Mouse (Mus musculus) kidney, postnatal 4 days (tissue): ENCODE data around the gene Kcnn1.

Experiments used
- DNase-seq, 2 experiments: peaks; one replicate each; pipeline ENCODE4 v3.0.0; 2021; ENCODE audit warnings: mixed read lengths in 2 of 2

Gene Kcnn1

DNA sequence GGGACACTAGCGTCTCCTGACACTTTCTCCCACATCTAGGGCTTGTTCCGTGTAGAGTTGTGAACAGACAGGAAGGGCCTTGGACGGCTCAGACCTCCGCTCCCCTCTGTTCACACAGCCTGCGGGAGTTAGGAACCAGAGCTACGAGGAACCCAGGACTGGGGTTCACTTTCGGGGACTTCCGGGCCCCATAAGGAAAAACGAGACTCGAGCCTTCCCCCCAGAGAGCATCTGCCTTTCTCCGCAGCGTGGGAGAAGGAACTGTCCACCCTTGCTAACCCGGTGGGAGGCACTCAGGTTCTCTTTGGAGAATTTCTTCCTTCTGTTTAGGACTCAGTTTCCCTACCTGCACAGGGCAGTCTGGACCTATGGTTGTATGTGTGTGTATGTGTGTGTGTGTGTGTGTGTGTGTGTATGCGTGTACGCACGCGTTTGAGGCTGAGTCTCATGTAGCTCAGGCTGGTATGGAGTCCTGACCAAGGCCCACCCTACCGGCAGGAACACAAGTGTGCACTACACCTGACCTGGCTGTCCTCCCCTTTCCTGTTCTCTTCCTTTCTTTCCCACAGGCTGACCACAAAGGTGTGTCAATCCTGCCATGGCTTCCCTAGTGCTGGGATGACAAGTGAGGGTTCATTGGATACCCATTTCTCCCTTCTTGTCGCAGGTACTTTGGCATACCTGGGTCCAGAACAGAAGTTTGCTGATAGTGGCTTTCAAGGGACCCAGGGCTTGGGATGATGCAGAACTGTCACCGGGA is 30.0 kb upstream of the Kcnn1 start:
- no peak for DNase-seq

DNA sequence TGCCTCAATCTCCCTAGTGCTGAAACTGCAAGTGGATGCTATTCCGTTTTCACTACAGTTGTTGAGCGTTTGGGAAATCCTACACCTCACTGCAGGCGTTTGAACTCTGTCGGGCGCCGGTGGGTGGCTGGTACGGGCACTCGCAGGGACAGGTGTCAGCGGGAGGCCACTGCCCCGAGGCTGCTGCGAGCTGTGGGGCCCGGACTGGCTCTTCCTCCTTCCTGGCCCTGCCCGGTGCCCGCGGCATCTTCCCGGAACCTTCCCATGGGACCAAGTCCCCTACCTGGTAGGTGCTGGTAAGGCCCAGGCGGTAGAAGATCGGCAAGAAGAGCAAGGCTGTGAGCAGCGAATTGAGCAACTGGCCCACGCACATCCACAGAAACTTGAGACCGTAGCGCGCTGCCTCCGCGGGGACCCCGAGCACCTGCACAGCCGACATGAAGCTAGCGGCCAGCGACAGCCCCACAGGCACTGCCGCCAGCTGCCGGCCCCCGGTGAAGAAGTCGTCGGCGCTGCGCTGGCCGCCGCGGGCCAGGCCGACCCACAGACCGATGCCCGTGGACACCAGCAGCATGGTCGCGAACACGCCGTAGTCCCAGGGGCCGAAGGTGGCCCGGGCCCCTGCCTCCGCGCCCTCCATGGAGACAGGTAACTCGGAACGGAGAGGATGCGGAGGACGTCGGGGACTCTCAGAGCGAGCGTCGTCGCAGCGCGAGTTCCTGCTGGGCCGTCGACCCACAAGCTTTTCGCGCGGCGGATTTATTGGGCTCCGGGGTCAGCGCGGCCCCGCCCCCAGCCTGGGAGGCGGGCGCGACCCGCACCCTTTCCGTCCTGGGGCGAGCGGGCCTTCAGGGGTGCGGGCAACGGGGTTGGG is 29.2 kb upstream of the Kcnn1 start, which contains the start of gene Slc5a5:
Gene Slc5a5, minus strand, starts transcription at position 736 of the 874 bp plus-strand sequence.
- peak in 1 of 2 experiments; percentile 32 for DNase-seq

DNA sequence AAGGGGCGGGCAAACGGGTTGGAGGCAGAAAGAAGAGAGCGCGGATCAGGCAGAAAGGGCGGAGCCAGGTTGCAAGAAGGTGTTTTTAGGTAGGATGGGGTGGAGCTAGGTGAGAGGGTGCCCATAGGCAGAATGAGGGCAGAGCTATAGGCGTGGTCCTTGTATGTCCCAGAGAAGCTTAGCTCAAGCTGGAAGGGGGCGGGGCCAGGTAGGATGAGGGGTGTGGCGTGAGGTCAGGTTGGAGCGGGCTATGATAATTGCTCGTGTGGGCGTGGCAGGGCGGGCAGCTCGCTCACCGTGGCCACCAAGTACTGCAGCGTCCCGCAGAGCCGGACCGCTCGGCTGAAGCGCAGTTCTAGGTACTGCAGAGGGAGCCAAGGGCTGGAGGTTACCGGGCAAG is 28.3 kb upstream of the Kcnn1 start:
- DNase-seq = peak; percentile 76 to 85

DNA sequence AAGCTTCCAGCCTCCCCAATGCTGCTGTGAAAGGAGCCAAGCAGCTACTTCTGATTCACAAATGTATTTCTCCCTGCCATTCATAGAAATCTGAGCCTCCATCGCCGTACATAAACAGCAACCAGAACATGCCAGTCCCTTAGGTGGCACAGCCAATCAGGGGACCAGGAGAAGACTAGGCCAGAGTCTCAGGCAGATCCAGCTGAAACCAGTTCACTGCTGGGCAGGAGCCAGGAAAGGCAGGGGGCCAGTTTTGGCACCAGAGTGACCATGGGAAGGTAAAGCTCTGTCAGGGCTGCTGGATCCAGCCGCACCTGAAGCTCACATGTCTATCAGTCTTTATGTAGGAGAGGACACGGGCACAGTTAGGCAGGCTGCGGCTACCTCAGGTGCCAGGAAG is 27.6 kb upstream of the Kcnn1 start:
- DNase-seq = peak in 1 of 2 experiments; percentile 42

DNA sequence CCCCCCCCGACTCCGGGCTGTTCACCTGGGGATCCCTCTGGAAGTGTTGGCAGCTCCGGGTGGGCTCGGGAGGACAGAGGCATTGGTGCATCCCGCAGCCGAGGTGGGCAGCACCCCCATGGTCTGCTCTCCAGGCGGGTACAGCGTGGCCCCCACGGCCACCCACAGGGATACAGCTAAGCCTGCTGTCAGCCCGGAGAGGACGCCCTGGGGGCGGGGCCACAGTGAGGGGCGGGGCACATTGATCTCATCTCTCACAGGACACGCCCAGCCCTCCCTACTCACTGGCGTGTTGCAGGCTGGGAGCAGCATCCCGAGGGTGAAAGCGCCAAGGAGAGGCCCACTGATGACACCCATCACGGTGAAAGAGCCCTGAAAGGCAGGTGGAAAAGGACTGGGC is 24.6 kb upstream of the Kcnn1 start:
- peak; percentile 59 to 71 for DNase-seq

DNA sequence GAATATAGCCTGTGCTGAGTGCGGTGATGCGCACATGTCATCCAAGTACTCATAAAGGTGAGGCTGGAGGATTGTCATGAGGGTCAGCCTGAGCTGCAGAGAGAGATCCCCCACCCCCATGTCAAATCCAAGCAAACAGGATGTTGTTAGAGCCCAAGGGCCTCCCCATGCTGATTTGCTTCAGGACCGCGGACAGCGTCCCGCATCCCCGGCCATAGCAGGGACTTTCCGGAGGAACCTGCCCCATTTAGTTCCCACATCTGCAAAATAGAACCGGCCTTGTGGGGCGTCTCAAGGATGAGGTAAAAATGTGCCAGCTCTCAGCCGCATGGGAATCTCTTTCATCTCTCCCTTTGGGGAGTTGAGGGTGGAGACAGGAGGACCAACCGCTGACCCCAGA is 22.6 kb upstream of the Kcnn1 start:
- peak; percentile 81 for DNase-seq

DNA sequence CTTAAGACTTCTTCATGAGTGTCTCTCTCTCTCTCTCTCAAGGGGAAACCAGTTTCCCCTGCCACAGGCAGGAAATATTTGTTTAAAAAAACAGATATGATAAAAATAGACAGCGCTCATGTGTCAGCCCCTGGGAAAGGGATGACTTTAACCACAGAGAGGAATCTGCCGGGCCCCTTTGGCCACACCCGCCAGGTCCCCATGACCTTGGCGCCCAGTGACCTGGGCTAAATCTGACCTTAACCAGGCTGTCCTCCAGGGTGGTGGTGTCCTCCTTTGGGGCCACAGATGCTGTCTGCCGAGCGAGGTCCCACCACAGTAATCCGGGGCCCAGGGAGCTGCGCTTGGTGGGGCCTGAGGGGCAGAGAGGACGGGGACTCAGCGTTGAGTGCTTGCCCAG is 21.6 kb upstream of the Kcnn1 start:
- no peak for DNase-seq

DNA sequence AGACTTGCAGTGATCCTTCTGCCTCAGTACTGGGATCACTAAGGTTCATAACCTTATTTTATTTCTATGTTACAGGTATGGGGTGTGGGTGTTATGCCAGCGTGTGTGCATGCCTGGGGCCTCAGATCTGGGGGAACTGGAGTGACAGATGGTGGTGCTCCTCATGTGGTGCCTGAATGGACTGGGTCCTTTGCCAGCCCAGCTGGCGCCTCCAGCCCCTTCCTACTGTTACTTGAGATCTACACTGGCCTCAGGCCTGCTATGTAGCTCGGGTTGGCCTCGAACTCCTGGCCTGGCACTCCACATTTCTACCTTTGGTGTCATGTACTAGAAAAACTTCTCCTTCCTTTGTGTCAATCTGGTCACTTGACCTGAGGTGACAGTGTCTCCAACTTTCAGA is 21.1 kb upstream of the Kcnn1 start:
- DNase-seq = no peak

DNA sequence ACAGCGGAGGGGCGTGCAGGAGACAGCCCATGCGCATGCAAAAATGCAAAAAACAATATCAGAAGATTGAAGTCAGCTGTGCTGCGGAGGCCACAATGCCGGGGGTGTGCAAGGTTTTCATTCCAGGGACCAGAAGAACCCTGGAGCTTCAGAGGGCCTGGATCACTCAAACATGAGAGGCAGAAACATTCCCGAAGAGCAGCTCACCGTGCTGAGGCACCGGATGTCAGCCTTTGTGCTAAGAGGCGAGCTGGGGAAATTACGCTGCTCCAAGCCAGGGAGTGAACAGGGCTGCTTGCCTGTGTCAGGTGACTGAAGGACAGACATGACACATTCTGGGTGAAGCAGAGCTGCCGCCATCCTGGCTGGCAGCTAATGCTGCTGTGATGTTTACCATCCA is 17.5 kb upstream of the Kcnn1 start:
- peak in 1 of 2 experiments; percentile 34 for DNase-seq

DNA sequence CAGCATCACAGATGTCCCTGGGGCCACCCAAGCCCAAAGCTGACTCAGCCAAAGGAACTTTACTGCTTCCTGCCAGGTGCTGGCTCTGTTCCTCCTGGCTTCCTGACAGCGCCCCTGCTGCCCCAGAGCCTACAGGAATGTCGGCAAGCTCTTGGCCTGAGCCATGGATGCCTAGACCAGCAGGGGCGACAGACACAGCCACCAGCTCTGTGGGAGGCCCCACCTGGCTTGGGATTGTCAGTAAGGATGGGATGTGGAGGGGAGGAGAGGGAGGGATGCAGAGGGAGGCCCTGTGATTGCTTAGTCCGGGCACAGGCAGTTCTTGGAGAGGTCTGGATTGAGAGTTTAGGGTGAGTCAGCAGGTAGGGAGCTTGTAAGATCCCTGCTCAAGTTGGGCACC is 17.1 kb upstream of the Kcnn1 start:
- peak in 1 of 2 experiments; percentile 63 for DNase-seq

DNA sequence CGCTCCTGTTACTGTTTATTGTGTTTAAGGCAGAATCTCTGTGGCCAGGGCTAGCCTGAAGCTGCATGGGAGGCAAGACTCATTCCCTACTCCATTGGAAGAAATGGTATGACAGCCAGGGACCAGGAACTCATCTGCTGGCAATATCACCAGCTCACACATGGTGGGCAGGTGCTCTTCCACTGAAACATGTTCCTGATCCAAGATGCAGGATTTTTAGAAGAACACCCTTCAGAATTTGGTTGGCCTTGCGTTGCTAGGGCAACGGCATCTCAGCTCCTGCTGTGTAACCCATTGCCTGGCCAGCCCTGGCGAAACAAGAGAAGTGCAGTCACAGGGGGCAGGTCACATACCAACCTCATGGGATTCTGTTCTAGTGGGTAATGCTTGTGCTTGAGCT is 16.4 kb upstream of the Kcnn1 start:
- no peak for DNase-seq

DNA sequence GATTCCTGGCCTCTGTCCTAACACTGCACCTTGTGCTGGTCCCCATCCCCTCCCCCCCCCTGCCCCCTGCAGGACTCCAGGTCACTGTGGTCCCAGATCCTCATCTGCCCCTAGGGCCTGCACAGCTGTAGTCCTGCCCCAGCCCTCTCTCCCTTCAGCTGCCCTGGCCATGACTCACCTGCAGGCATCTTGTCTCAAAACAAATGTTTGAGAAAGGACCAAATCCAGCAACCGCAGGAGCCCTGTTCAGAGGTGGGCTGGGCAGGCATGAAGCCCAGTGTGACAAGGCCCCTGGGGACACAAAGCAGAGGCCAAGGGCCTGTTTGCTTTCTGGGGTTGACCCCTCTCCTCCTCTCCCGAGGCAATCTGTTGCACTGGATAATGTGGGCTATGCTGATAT is 15.1 kb upstream of the Kcnn1 start:
- no peak for DNase-seq

DNA sequence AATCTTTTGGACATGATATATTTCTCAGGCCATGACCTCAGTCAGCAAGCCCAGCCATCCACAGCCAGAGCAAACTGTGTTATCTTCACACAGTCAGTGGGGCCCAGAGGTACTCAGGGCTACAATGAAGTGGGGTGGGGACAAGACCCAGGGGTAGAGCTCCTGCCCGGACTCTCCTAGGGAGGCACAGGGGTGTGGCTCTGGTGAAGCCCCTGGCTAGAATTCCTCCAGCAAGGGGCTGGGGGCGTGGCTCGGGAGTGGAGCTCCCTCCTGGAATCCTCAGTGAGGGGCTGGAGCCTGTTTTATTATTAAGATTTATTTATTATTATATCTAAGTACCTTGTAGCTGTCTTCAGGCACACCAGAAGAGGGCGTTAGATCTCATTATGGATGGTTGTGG is 13.3 kb upstream of the Kcnn1 start:
- DNase-seq = no peak

DNA sequence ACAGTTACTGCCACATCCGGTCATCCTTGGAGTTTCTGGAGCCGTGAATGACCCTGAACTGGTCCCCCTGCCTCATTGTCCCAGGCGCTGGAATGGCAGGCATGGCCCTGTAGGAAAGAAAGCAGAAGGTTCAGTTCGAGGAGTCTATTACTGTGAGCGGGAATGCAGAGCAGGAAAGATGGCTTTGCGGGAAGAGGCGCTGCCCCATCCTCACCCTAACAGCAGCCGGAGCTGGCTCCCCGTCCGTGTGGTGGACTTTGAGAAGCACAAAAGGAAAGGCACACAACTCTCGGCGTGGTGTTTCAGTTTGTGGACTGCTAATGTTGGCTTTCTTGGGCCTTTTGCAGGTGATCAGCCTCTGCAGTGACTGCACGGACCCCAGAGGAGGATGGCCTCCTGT is 11.4 kb upstream of the Kcnn1 start:
- no peak for DNase-seq

DNA sequence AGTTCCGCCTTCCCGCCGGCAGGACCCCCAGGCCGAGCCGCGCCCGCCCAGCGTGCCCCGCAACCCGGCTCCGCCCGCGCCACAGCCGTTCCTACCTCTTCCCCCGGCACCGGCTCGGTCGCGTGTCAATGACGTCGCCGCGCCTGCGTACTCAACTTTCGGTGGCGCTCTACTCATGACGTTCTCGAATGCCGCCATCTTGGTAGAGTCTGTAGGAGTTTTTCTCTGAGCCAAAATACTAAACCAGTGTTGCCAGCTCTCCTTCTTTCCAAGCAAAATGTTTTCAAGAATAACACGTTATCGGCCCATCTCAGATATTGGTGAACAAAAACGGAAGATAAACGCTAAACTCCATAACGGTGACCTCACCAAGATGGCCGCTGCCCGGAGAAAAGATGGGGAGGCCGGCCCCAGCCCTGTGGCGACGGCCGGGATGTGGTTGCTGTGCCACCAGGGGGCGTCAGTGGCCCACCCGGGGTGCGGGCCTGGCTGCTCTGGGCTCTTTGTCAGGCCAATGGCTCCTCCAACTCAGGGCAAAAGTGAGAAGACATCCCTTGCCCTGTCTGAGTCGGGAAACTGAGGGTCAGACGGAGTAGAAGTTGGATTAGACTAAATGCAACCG is 10.4 kb upstream of the Kcnn1 start, which contains the start of gene Ccdc124:
Gene Ccdc124, minus strand, starts transcription at position 572 of the 622 bp plus-strand sequence.
- peak; percentile 96 to 98 for DNase-seq

DNA sequence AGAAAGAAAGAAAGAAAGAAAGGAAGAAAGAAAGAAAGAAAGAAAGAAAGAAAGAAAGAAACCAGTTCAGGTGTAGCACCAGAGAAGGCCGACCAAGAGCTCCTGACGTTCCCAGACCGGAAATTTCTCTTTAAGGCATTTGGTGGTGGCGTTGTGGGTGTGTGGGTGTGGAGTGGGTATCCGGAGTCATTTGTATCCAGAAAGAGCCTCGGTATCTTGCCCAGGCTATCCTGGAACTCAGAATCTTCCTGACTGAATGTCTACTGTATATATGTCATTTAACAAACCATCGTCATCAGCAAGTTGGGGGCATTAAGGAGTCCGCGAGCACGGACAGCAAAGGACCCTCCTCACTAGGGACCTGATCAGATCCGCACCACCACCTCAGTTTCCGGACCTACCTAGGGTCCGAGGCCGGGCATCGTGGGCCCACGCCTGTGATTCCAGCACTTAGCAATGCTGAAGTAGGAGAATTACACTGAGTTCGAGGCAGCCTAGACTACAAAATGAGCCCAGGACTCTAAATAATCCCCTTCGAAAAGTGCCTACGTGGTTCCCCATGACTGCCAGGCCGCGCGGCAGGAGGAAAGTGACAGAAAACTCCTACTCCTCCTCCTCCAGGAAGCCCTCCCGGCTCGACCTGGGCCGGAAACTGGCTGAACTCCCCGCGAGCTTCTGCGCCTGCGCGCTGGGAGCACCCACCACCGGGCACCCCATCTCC is 9.7 kb upstream of the Kcnn1 start:
- no peak for DNase-seq

DNA sequence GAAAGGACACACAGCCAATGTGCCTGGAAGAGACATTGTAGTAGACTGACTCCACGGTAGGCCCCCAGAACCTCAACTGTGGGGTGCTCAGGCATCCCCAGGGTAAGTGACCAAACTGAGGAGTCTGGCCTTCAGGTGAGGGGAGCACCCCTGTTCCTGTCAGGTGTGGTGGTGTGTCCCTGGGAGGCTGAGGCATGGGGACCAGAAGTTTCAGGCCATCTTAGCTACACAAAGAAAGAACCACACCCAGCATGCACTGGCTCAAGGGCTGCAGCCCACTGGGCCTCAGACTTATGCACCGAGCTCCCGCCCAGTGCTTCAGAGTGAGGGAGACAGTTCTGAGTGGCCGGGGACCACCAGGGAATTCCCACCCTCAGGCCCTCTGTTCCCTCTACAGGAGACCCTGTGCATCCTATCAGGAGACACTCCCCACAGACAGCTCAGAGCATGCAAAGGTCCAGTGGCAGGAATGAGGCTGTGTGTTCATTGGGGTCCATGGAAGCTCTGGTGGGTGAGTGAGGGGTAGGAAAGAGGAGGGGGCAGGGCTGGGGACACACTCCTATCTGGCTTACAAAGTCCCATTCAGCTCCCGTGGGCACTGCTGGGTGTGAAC is 8.2 kb upstream of the Kcnn1 start:
- DNase-seq = no peak

DNA sequence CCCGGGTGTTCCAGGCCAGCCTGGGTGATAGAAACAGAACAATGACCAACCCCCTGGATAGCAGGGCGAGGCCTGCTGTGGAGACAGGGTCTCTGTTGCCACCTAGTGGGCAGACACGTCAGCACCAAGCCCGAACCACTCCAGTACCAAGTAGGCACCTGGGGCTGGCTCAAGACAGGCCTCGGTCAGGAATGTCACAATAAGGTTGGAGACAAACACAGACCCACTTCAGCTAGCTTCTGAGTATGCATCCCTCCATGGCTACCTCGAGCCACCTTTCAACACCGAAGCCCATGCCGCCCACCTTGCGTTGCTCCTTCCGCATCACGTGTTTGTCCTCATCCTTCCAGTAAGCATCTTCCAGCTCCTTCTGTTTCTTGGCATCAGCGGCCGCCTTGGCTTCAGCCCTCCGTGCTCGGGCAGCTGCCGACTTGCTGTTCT is 6.6 kb upstream of the Kcnn1 start:
- DNase-seq = peak; percentile 86 to 90

DNA sequence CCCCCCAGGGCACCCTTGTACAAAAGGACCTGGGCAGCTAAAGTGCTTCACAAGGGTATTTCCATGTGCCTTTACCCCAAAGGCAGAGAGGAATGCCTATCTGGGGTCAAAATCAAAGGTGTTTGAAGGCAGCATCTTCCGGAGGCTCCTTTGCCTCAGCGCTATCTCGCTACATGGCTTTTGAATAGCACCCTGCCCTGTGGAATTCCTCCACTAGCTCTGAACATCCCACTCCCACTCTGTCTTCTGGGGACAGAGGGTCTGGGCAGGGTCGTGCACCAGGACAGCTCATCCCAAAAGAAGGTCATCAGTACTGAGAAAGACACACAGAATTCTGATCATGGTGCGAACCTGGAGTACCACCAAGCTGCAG is 6.1 kb upstream of the Kcnn1 start:
- no peak for DNase-seq

DNA sequence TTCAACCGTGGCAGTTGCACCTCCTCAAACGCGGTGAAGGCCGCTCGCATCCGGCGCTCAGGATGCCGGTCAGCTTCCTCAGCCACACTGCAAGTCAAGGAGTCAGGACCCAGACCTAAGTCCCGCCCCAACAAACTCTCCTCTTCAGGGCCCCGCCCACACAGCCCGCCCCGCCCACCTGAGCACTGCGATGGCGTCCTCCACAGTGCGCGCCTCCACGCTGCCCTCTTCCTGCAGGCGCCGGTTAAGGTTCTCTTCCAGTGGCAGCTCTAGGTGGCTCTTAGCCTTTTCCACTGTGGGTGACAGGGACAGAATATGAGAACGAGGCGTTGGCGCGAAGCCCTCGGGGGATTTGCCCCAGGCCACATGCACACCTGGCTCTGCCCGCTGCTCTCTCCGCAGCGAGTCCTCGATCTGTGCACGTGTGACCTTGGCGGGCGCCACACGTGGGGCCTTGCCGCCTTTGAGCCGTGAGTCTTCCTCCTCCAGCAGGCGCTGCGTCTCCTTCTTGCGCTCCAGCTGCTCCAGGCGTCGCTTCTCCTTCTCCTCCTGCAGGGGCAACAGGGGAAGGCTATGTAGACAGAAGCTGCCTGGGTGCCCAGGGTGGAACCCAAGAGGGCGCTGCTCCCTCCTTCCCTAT is 5.6 kb upstream of the Kcnn1 start:
- DNase-seq = peak; percentile 86 to 92

DNA sequence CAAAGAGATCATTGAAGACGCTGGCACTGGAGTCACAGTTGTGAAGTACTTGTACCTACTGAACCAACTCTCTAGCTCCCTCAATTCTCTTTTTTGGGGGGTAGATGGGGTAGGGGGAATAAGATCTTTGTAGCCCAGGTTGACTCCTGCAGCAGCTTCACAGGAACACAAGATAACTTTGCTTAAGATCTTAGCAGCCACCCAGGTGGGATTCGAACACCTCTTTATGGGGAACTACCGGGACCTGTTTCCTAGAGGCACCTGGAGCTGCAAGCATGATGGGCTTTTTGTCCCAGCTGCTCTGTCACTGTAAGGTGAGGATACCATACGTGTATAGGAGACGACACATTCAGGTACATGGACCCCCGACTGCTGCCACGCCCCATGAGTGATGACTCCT is 3.5 kb upstream of the Kcnn1 start:
- no peak for DNase-seq

DNA sequence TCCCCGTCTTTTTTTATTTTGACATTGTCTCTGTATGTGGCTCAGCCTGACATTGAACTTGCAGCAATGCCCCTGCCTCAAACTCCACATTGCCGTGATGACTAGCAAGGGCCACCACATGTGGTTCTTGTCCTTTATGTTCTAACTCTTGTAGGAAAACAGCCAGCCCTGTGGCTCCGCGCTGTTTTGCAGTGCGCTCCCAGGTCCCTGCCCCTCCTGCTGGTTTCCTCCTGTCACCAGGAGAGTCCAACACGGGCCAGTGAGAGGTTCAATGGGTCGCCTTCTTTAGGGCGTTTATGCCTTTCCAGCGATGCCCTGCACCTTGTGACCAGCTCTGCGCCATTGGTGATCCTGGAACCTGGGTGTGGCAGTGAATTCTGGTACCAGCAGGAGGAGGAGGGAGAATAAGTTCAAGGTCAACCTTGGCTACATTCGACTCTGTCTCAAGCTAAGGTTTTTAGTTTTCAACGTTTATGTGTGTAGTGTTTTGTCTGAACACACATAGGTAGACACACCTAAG is 3.0 kb upstream of the Kcnn1 start:
- DNase-seq = no peak
